Mouse (Mus musculus) T-helper 2 cell (primary cell): Measurements from ENCODE around the gene Hist1h4d.
"Not testable (repeated sequence)": the region's sequence is repeated elsewhere in the genome, so short reads cannot be mapped to it uniquely, and the experiment has no call there.

ENCODE experiments used
- in situ Hi-C: fragments of 300-600 bp; cut with MboI, MseI; formaldehyde crosslinking; loops from one replicate; pipeline ENCODE4 v1.15.1; 2025; ENCODE audit warnings: high pct_unique_total_duplicates

Gene Hist1h4d

DNA sequence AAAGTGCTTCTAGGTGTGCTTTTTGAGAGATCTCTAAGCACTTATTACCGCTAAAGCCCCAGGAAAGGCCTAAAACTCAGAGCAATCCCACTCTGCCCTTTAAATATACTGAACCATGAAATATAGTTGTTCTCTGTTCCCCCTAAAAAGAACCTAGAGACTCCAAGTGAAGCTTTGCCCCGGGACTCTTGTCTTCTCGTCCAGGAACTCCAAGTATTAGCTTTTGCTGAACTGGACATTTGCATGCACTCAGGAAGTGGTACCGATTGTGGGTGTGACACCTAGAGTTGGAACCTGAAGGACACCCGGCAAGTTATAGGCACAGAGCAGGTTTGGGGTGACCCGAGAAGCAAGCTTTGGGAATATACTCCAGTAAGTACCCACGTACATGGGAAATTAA, 9.8 kb downstream of the Hist1h4d start:
- in situ Hi-C loops = no loop called here

DNA sequence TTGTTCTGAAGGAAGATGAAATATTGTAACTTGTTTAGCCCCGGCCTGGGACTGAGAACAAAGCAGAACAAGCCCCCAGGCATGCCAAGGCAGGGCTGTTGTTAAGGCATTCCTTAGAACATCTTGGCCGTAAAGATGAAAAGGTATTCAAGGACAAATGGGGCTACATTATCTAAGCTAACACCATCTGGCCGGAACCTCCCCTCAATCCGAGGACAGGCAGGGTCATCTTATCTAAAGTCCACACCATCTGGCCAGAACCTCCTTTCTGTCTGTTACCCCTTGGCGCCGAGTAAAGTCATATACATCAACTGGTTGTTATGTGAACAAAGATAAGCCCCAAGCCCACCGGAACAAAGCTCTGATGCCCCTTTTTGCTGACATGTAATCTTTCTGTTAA, 10.5 kb downstream of the Hist1h4d start:
- in situ Hi-C loops = not testable (repeated sequence)

DNA sequence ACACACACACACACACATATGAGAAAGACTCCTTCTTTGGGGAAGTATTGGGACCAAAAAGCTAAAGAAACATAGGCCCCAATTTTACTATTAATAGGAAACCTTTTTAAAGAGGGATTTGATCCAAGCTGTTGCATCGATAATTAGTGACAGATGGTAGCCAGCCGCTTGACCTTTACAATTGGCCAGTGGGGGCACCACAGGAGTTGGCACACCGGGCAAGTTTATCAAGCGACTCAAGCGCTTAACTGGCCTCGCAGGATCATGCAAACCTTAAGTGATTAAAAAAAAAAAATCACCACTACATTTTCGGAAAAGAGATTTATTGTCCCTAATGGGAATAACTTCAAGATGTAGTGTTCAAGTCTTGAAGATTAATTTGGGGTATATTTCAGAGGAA, 11.2 kb downstream of the Hist1h4d start:
- in situ Hi-C loops = no loop called here

DNA sequence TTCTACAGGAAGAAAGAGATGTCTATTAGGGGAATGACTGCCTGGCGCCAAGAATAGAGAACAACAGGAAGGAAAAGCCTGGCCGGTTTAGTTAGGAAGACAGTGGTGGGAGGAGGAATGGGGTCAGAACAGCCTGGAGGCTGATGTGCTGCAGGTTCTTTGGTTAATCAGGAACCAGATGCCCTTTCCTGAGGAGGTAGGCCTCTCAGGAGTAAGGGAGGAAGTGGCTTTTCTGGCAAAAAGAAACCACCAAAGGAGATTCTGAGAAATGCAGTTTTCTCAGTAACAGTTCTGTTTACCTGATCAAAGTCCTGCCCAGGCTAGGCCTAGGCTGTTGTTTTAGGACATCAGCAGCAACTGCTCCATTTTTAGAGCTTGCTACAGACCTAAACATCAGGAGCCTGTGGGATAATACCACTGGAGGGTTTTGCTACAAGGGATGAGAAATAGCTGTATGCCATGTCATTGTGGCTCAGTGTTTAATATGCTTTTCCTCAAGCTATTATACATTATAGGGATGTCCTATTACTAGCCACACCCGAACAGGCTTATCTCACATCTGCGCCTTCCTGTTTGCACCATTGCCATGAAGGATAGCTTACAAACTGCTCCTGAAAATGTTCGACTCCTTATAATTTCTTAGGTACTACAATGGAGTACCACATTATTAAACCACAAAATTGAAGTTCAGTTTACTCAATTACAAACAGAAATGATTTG, 11.8 kb downstream of the Hist1h4d start:
- in situ Hi-C loops = no loop called here

GRCm38 (mm10) chr13:23595185-23595584, 13.8 kb downstream of the Hist1h4d start:
- in situ Hi-C loops = no loop called here

GRCm38 (mm10) chr13:23595622-23596372, 14.4 kb downstream of the Hist1h4d start:
- in situ Hi-C loops = no loop called here

GRCm38 (mm10) chr13:23597957-23598356, 16.6 kb downstream of the Hist1h4d start:
- in situ Hi-C loops = no loop called here

DNA sequence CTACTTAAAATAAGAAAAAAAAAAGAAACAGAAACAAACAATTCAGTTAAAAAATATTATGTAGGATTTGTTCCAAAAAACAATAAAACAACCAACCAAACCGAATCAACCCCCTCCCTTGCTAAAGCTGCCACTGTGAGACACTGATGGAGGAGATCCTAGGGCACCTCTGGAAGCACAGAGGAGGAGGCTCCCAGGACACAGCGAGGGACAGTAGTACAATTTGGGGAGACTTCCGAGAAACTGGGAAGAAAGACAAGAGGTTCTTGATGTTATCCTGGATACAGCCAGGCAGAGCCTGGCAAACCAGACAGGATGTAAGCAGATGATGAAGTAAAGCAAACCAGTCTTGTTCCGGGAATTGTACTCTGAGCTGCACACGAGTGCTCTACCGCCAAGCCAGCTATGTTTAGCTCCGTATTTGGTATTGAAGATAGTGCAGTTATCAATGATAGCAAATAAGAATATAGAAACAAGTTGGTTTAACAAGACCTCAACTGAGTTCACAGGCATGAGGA, 21.8 kb downstream of the Hist1h4d start:
- in situ Hi-C loops = no loop called here

- in situ Hi-C loops = no loop called here
Observed at GRCm38 (mm10) chr13:23604452-23604851, 23.1 kb downstream of the Hist1h4d start.

DNA sequence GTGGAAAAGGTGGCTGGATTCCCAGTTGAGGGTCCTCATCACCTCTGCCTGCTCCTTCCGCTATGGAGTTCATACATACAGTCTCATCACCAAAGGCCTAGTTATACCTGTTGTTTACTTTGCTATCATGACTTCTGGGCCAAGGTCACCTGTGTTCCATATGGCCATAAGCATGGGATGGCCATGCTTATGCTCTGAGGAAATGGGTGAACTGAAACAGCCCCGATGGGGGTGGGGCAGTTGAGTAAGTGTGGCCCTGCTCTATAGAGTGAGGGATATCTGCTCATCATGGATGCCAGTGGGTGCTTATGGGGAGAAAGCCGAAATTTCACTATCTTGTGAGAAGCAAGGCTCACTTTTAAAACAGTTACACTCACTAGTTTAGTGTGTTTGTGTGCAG, 23.7 kb downstream of the Hist1h4d start:
- in situ Hi-C loops = no loop called here

DNA sequence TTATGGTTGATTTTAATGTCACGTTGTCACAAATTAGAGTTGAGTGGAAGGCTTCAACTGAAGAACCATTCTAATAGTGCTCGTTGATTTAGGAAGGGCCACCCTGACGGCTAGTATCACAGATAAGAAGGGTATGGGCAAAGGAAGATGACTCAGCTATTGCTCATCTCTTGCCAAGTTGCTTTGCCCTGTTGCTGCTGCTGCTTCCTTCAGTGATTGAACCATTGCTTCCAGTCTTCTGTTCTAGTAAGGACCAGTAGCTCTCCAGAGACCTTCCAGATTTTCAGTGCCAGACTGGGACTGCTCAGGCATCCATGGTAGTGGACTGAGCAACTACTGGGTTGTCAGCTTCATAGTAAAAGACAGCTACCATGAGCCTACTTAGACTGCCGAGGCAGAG, 27.8 kb downstream of the Hist1h4d start:
- in situ Hi-C loops = no loop called here

- in situ Hi-C loops = no loop called here
Observed at GRCm38 (mm10) chr13:23609844-23610243, 28.4 kb downstream of the Hist1h4d start.

DNA sequence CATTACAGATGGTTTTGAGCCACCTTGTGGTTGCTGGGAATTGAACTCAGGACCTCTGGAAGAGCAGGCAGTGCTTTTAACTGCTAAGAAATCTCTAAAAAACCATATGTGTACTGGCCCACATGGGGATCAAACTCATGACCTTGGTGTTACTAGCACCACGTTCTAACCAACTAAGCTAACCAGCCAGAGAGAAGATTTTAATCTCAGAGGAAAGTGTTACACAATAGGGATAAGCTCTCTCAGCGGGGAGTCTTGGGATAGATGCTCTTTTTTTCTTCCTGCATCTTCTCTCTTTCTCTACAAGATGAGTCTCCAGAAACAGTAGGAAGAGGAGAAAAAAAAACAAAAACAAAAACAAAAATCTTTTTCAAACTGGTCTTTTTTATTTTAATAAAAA, 29.0 kb downstream of the Hist1h4d start:
- in situ Hi-C loops = no loop called here

DNA sequence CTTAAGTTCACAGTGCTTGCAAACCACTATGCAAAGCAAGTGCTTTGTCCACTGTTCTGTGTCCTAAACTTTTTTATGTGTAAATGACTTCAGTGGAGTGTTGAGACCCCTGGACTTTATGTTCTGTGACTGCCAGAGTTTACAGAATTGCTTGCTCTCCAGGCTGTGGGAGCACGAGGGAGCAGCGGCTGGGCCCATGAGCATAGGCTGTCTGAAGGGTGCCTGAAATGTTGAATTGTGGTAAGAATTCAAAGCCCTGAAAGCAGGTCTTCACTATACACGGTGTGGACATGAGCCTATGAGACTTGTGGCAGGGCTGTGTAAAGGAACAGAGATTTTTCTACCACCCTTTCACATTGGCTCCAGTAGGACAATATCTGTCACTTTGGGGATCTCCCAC, 30.2 kb downstream of the Hist1h4d start:
- in situ Hi-C loops = no loop called here

GRCm38 (mm10) chr13:23620056-23620732, 38.8 kb downstream of the Hist1h4d start:
- in situ Hi-C loops = no loop called here

DNA sequence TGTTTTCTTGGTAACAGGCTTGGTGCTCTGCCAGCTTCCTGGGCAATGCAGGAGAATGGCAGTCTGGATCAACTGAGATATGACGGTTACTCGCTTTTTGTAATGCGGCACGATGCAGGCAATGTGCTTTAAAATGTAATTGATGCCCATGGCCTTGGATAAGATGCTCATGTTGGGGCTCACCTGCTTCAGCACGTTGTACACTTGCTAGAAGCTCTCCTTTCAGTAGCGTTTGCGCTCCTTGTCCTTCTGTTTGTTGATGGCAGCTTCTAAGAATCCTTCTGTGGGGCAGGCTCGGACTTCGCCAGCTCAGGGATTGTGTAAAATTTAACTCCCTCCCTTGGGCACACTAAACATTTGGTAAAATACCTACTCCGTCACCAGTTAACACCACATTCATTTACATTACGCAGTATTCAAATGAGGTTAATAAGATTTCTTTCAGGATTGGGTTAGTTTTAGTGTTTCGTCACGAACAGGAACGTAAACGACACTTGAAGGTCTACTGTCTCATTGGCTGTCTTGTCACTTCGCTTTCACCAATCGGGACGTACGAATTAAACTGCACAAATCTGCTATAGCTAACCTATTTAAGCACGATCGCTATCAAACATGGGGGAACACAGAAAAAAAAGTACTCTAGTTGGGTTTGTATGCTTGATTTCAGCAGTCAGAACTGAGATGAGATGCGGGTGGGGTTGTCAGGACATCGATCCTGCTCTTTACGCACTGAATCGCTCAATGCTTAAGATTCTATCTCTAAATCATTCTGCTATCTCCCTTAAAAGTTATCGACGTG, 39.5 kb downstream of the Hist1h4d start, which contains the start of gene Hist1h2be:
Hist1h2be (minus strand) TSS at position 392 of the 799 bp plus-strand sequence.
- in situ Hi-C loops = no loop called here

GRCm38 (mm10) chr13:23621532-23622174, 40.3 kb downstream of the Hist1h4d start:
- in situ Hi-C loops = no loop called here

DNA sequence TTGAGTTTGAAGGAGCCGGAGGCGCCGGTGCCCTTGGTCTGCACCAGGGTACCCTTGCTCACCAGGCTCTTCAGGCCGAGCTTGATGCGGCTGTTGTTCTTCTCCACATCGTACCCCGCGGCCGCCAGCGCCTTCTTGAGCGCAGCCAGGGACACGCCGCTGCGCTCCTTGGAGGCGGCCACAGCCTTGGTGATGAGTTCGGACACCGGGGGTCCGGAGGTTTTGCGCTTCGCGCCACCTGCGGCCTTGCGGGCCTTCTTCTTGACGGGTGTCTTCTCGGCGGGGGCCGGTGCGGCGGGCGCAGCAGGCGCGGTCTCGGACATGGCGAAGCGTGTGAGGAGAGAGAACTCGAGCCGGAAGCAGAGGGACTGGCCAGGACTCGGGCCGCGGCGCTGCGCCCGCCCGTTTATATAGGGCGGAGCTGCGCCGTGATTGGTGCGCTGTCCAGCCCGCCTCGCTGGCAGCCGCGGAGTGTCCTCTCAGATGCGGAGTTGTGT, 40.8 kb downstream of the Hist1h4d start, which contains the start of gene Hist1h1e:
Hist1h1e (minus strand) TSS at position 384 of the 497 bp plus-strand sequence.
- in situ Hi-C loops = not testable (repeated sequence)

DNA sequence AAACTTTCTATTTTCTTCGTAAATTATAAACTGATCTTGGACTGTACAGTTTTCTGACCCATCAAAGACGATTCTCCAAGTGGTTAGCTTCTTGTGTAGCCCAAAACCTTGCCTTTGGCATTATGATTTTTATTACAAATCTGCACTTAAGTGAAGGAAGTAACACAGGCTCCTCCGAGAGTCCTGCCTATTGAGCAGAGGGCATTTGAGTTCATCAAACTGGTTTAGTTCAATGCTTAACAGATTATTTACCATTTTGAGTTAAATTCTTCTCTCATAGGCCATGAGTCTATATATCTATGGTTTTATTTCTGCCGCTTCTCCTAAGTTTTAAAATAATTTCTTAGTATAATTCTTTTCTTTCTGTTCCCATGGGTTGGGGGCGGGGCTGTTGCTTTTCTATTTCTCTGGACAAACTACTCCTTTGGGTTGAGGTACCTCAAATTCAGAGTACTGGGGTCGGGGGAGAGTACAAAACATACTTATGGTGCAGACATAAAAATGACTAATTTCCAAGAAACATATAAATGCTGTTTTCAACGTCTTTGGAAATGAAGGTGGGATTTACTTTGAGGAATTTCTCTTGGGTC, 41.6 kb downstream of the Hist1h4d start:
- in situ Hi-C loops = no loop called here

- in situ Hi-C loops = no loop called here
Observed at GRCm38 (mm10) chr13:23630653-23631052, 49.3 kb downstream of the Hist1h4d start.
